Mouse (Mus musculus) intestine, embryonic 16.5 days (tissue): ENCODE data around the gene Ehbp1. TPM values are rescaled to one million over a fixed set of nuclear protein-coding genes. Genes with fewer than 3 reads are reported as not detected.

Source experiments
- ATAC-seq: fragments of 200-750 bp; cut with Nextera tagmentation; 2 replicates; pipeline ENCODE4 v1.8.0; 2017; ENCODE audit warnings: moderate TSS enrichment, moderate library complexity
- H3K27ac ChIP-seq: fragments of 300-500 bp; sonication (generic); 2 replicates; pipeline ENCODE4 v1.5.1; 2014; ENCODE audit warnings: mild to moderate bottlenecking, low read length
- H3K27me3 ChIP-seq: fragments of 300-500 bp; sonication (generic); replicated peaks from 2 replicates; pipeline ENCODE4 v1.6.1; 2014; ENCODE audit warnings: low read length, control low read depth, mixed read lengths; ENCODE audit not compliant: control insufficient read depth, insufficient read depth
- H3K36me3 ChIP-seq: fragments of 300-500 bp; sonication (generic); 2 replicates; pipeline ENCODE4 v1.6.1; 2014; ENCODE audit warnings: low read length, control low read depth; ENCODE audit not compliant: control insufficient read depth, insufficient read depth
- H3K4me1 ChIP-seq: fragments of 300-500 bp; sonication (generic); 2 replicates; pipeline ENCODE4 v1.6.1; 2014; ENCODE audit warnings: low read length, control low read depth, mixed read lengths; ENCODE audit not compliant: control insufficient read depth, insufficient read depth
- H3K4me2 ChIP-seq: fragments of 300-500 bp; sonication (generic); 2 replicates; pipeline ENCODE4 v1.6.1; 2014; ENCODE audit warnings: low read depth, low read length, control low read depth
- H3K4me3 ChIP-seq: fragments of 300-500 bp; sonication (generic); 2 replicates; pipeline ENCODE4 v1.5.1; 2014; ENCODE audit warnings: mild to moderate bottlenecking, low read length
- H3K9ac ChIP-seq: fragments of 300-500 bp; sonication (generic); 2 replicates; pipeline ENCODE4 v1.6.1; 2014; ENCODE audit warnings: low read depth, low read length
- H3K9me3 ChIP-seq: fragments of 300-500 bp; sonication (generic); 2 replicates; pipeline ENCODE4 v1.6.1; 2016; ENCODE audit warnings: low read length, control low read depth; ENCODE audit not compliant: control insufficient read depth
- WGBS: fragments of 180-500 bp; shearing (Covaris S2); extraction: QIAGEN DNeasy Blood & Tissue Kit; methylation state at CpG from one replicate; pipeline ENCODE4 v1.1.7; 2014; 5-methylcytosine and 5-hydroxymethylcytosine counted together
- polyA plus RNA-seq: library from polyadenylated mRNA; unstranded; fragments of >200 nt; fragmentation: Nextera tagmentation; extraction: Ambion mirVana; gene quantifications from 2 replicates; pipeline ENCODE4 v1.2.1, GENCODE M21; 2015

Ehbp1 gene
- polyA plus RNA-seq, 1 experiment from 2014 or later = 8.2 TPM

GRCm38 (mm10) chr11:22017444-22017843, 324.6 kb downstream of the Ehbp1 start:
- Histone ChIP-seq H3K4me1 (no peaks in the 10 kb centered on the region), H3K9me3 (no peaks in the 10 kb centered on the region), H3K36me3 (no peaks in the 10 kb centered on the region), H3K27me3 (no peaks in the 10 kb centered on the region), H3K4me3 (no peak overlapping the region), H3K4me2 (no peak overlapping the region), H3K27ac (no peak overlapping the region), H3K9ac (no peak overlapping the region)
- WGBS = 71% methylated on average over 8 of the region's 8 CpGs
- no peak for ATAC-seq

GRCm38 (mm10) chr11:22016341-22016740, 325.8 kb downstream of the Ehbp1 start:
- H3K4me3 ChIP-seq = no peak overlapping the region
- no peak overlapping the region for H3K4me2 ChIP-seq
- H3K9ac ChIP-seq = no peak overlapping the region
- no peaks in the 10 kb centered on the region for H3K27me3 ChIP-seq
- H3K9me3 ChIP-seq = no peaks in the 10 kb centered on the region
- H3K36me3 ChIP-seq = no peaks in the 10 kb centered on the region
- ATAC-seq = no peak
- WGBS = 75% methylated on average over 3 of the region's 3 CpGs
- no peak overlapping the region for H3K27ac ChIP-seq
- H3K4me1 ChIP-seq = no peaks in the 10 kb centered on the region

- H3K27ac ChIP-seq = no peak overlapping the region
- no peak overlapping the region for H3K4me3 ChIP-seq
- peaks cover 4% of the 10 kb centered on the region; the same call in 1 of the 2 replicates for H3K4me1 ChIP-seq
- no peak overlapping the region for H3K9ac ChIP-seq
- H3K4me2 ChIP-seq = no peak overlapping the region
- H3K9me3 ChIP-seq = no peaks in the 10 kb centered on the region
- WGBS = 42% methylated on average over 2 of the region's 2 CpGs
- no peaks in the 10 kb centered on the region for H3K36me3 ChIP-seq
- ATAC-seq = no peak
- H3K27me3 ChIP-seq = peaks cover 44% of the 10 kb centered on the region
Measured at GRCm38 (mm10) chr11:22008817-22009216, 333.3 kb downstream of the Ehbp1 start.

GRCm38 (mm10) chr11:22008129-22008596, 333.9 kb downstream of the Ehbp1 start:
- Histone ChIP-seq H3K36me3 (no peaks in the 10 kb centered on the region), H3K4me3 (no peak overlapping the region), H3K9me3 (no peaks in the 10 kb centered on the region), H3K27ac (no peak overlapping the region), H3K4me2 (no peak overlapping the region), H3K9ac (no peak overlapping the region), H3K4me1 (peaks cover 4% of the 10 kb centered on the region; the same call in 1 of the 2 replicates), H3K27me3 (peaks cover 44% of the 10 kb centered on the region)
- 18% methylated on average over 10 of the region's 10 CpGs for whole genome bisulfite sequencing
- ATAC-seq = no peak

GRCm38 (mm10) chr11:22007781-22008110, 334.3 kb downstream of the Ehbp1 start:
- Histone ChIP-seq H3K27me3 (peaks cover 45% of the 10 kb centered on the region), H3K4me1 (peaks cover 4% of the 10 kb centered on the region; the same call in 1 of the 2 replicates), H3K9ac (no peak overlapping the region), H3K9me3 (no peaks in the 10 kb centered on the region), H3K4me3 (no peak overlapping the region), H3K4me2 (no peak overlapping the region), H3K27ac (no peak overlapping the region), H3K36me3 (no peaks in the 10 kb centered on the region)
- no peak for ATAC-seq
- WGBS = 26% methylated on average over 6 of the region's 6 CpGs

GRCm38 (mm10) chr11:22007088-22007780, 334.9 kb downstream of the Ehbp1 start:
- Histone ChIP-seq H3K4me1 (peaks cover 4% of the 10 kb centered on the region; the same call in 1 of the 2 replicates), H3K36me3 (no peaks in the 10 kb centered on the region), H3K9ac (no peak overlapping the region), H3K27me3 (peaks cover 46% of the 10 kb centered on the region), H3K4me2 (no peak overlapping the region), H3K9me3 (no peaks in the 10 kb centered on the region), H3K27ac (no peak overlapping the region), H3K4me3 (no peak overlapping the region)
- no peak for ATAC-seq
- WGBS = 31% methylated on average over 20 of the region's 20 CpGs

- no peak overlapping the region for H3K9ac ChIP-seq
- no peak for ATAC-seq
- peaks cover 10% of the 10 kb centered on the region for H3K4me1 ChIP-seq
- 57% methylated on average over 12 of the region's 12 CpGs for WGBS
- no peaks in the 10 kb centered on the region for H3K9me3 ChIP-seq
- no peak overlapping the region for H3K4me2 ChIP-seq
- H3K36me3 ChIP-seq = no peaks in the 10 kb centered on the region
- peaks cover 52% of the 10 kb centered on the region for H3K27me3 ChIP-seq
- H3K27ac ChIP-seq = no peak overlapping the region
- no peak overlapping the region for H3K4me3 ChIP-seq
Measured at GRCm38 (mm10) chr11:22006471-22007087, 335.5 kb downstream of the Ehbp1 start.

- Histone ChIP-seq H3K36me3 (no peaks in the 10 kb centered on the region), H3K9ac (no peak overlapping the region), H3K27ac (no peak overlapping the region), H3K4me3 (no peak overlapping the region), H3K4me1 (peaks cover 18% of the 10 kb centered on the region), H3K4me2 (no peak overlapping the region), H3K27me3 (peaks cover 61% of the 10 kb centered on the region), H3K9me3 (no peaks in the 10 kb centered on the region)
- WGBS = 41% methylated on average over 9 of the region's 9 CpGs
- ATAC-seq = no peak
Measured at GRCm38 (mm10) chr11:22005281-22005870, 336.7 kb downstream of the Ehbp1 start.

GRCm38 (mm10) chr11:22004331-22004841, 337.7 kb downstream of the Ehbp1 start:
- H3K36me3 ChIP-seq = no peaks in the 10 kb centered on the region
- H3K4me1 ChIP-seq = peaks cover 19% of the 10 kb centered on the region
- no peak overlapping the region for H3K4me3 ChIP-seq
- H3K27me3 ChIP-seq = peaks cover 71% of the 10 kb centered on the region
- no peak overlapping the region for H3K9ac ChIP-seq
- H3K4me2 ChIP-seq = no peak overlapping the region
- 11% methylated on average over 18 of the region's 18 CpGs for WGBS
- H3K27ac ChIP-seq = no peak overlapping the region
- no peaks in the 10 kb centered on the region; the same call in 1 of the 2 replicates for H3K9me3 ChIP-seq
- ATAC-seq = peak; percentile 24; the same call in 1 of the 2 replicates
